Mouse (Mus musculus): ENCODE results near the gene D5Ertd579e. TPM values are rescaled to one million over a fixed set of nuclear protein-coding genes. Genes with fewer than 3 reads are reported as not detected.
"Not testable (repeated sequence)": the region's sequence is repeated elsewhere in the genome, so short reads cannot be mapped to it uniquely, and the experiment has no call there.

The D5Ertd579e gene
- polyA plus RNA-seq, 1 experiment, result 356 TPM

- TF ChIP-seq POLR2A (IDR thresholded peaks at IDR 0.05; ENCODE audit: insufficient read depth, low read depth, low read length), result no peak
- no peak for TF ChIP-seq CTCF (IDR thresholded peaks at IDR 0.05; ENCODE audit: insufficient read depth, low read depth, low read length)
- WGBS, result 95% methylated on average over 5 of the region's 5 CpGs
Observed at GRCm38 (mm10) chr5:36667165-36667564, 28.7 kb downstream of the D5Ertd579e start.

GRCm38 (mm10) chr5:36666699-36667098 lies 29.1 kb downstream of the D5Ertd579e start:
- not testable (repeated sequence) for H3K4me3 ChIP-seq (ENCODE audit: insufficient read depth, low read depth, low read length); H3K27ac ChIP-seq (ENCODE audit: insufficient read depth, low read depth, low read length)
- peaks cover 19% of the 10 kb centered on the region for H3K4me1 ChIP-seq (ENCODE audit: control insufficient read depth, insufficient read depth, low read length)
- WGBS, result 100% methylated on average over 2 of the region's 2 CpGs

More at GRCm38 (mm10) chr5:36667165-36667564, 28.7 kb downstream of the D5Ertd579e start:
- Histone ChIP-seq H3K4me1 (ENCODE audit: control insufficient read depth, insufficient read depth, low read length) (peaks cover 19% of the 10 kb centered on the region), H3K27ac (ENCODE audit: insufficient read depth, low read depth, low read length) (no peak overlapping the region), H3K4me3 (ENCODE audit: insufficient read depth, low read depth, low read length) (no peak overlapping the region)

GRCm38 (mm10) chr5:36663329-36663728 lies 32.5 kb downstream of the D5Ertd579e start:
- WGBS, result 58% methylated on average over 2 of the region's 2 CpGs
- H3K4me1 ChIP-seq (ENCODE audit: control insufficient read depth, insufficient read depth, low read length), result peaks cover 3% of the 10 kb centered on the region
- H3K4me3 ChIP-seq (ENCODE audit: insufficient read depth, low read depth, low read length), result no peak overlapping the region
- H3K27ac ChIP-seq (ENCODE audit: insufficient read depth, low read depth, low read length), result no peak overlapping the region
- TF ChIP-seq CTCF (IDR thresholded peaks at IDR 0.05; ENCODE audit: insufficient read depth, low read depth, low read length) (no peak), POLR2A (IDR thresholded peaks at IDR 0.05; ENCODE audit: insufficient read depth, low read depth, low read length) (no peak)

- not testable (repeated sequence) for H3K27ac ChIP-seq (ENCODE audit: insufficient read depth, low read depth, low read length); H3K4me1 ChIP-seq (ENCODE audit: control insufficient read depth, insufficient read depth, low read length); H3K4me3 ChIP-seq (ENCODE audit: insufficient read depth, low read depth, low read length)
Observed at GRCm38 (mm10) chr5:36660977-36661760, 34.7 kb downstream of the D5Ertd579e start.

GRCm38 (mm10) chr5:36625612-36626011 lies 70.2 kb downstream of the D5Ertd579e start:
- WGBS, result 72% methylated on average over 5 of the region's 5 CpGs
- no peak overlapping the region for H3K27ac ChIP-seq (ENCODE audit: insufficient read depth, low read depth, low read length)
- H3K4me3 ChIP-seq (ENCODE audit: insufficient read depth, low read depth, low read length), result no peak overlapping the region
- peaks cover 8% of the 10 kb centered on the region; the same call in 1 of the 2 replicates for H3K4me1 ChIP-seq (ENCODE audit: control insufficient read depth, insufficient read depth, low read length)
- TF ChIP-seq CTCF (IDR thresholded peaks at IDR 0.05; ENCODE audit: insufficient read depth, low read depth, low read length) (no peak), POLR2A (IDR thresholded peaks at IDR 0.05; ENCODE audit: insufficient read depth, low read depth, low read length) (no peak)

GRCm38 (mm10) chr5:36623670-36624069 lies 72.2 kb downstream of the D5Ertd579e start:
- TF ChIP-seq CTCF (IDR thresholded peaks at IDR 0.05; ENCODE audit: insufficient read depth, low read depth, low read length), result no peak
- Histone ChIP-seq H3K4me1 (ENCODE audit: control insufficient read depth, insufficient read depth, low read length) (peaks cover 15% of the 10 kb centered on the region), H3K4me3 (ENCODE audit: insufficient read depth, low read depth, low read length) (no peak overlapping the region), H3K27ac (ENCODE audit: insufficient read depth, low read depth, low read length) (no peak overlapping the region)
- WGBS, result 81% methylated on average over 5 of the region's 5 CpGs

GRCm38 (mm10) chr5:36621058-36621449 lies 74.8 kb downstream of the D5Ertd579e start:
- peak overlapping the region; percentile 61 for H3K27ac ChIP-seq (ENCODE audit: insufficient read depth, low read depth, low read length)

GRCm38 (mm10) chr5:36620409-36621057 lies 75.3 kb downstream of the D5Ertd579e start:
- TF ChIP-seq CTCF (IDR thresholded peaks at IDR 0.05; ENCODE audit: insufficient read depth, low read depth, low read length), result no peak
- no peak for TF ChIP-seq POLR2A (IDR thresholded peaks at IDR 0.05; ENCODE audit: insufficient read depth, low read depth, low read length)
- peak overlapping the region; percentile 61 for H3K27ac ChIP-seq (ENCODE audit: insufficient read depth, low read depth, low read length)
- WGBS, result 48% methylated on average over 8 of the region's 8 CpGs
- H3K4me1 ChIP-seq (ENCODE audit: control insufficient read depth, insufficient read depth, low read length), result peaks cover 11% of the 10 kb centered on the region
- no peak overlapping the region for H3K4me3 ChIP-seq (ENCODE audit: insufficient read depth, low read depth, low read length)

More at GRCm38 (mm10) chr5:36621058-36621449, 74.8 kb downstream of the D5Ertd579e start:
- peaks cover 16% of the 10 kb centered on the region for H3K4me1 ChIP-seq (ENCODE audit: control insufficient read depth, insufficient read depth, low read length)
- WGBS, result 49% methylated on average over 5 of the region's 5 CpGs
- no peak for TF ChIP-seq POLR2A (IDR thresholded peaks at IDR 0.05; ENCODE audit: insufficient read depth, low read depth, low read length)
- H3K4me3 ChIP-seq (ENCODE audit: insufficient read depth, low read depth, low read length), result no peak overlapping the region

GRCm38 (mm10) chr5:36618890-36619289 lies 76.9 kb downstream of the D5Ertd579e start:
- WGBS, result 26% methylated on average over 5 of the region's 5 CpGs
- Histone ChIP-seq H3K27ac (ENCODE audit: insufficient read depth, low read depth, low read length) (peak overlapping the region; percentile 35; the same call in 1 of the 2 replicates), H3K4me1 (ENCODE audit: control insufficient read depth, insufficient read depth, low read length) (peaks cover 11% of the 10 kb centered on the region), H3K4me3 (ENCODE audit: insufficient read depth, low read depth, low read length) (no peak overlapping the region)
- TF ChIP-seq POLR2A (IDR thresholded peaks at IDR 0.05; ENCODE audit: insufficient read depth, low read depth, low read length) (no peak), CTCF (IDR thresholded peaks at IDR 0.05; ENCODE audit: insufficient read depth, low read depth, low read length) (no peak)
